Mouse (Mus musculus): ENCODE data around the gene Ubl4a. TPM values are rescaled to one million over a fixed set of nuclear protein-coding genes. Genes with fewer than 3 reads are reported as not detected.

The Ubl4a gene
- polyA plus RNA-seq, 1 experiment: 66.7 TPM

Other genes with a start within 250 kb of the Ubl4a start
- gene Opn1mw, start 245.8 kb downstream of the Ubl4a start, polyA plus RNA-seq (2012; rRNA removed): not detected in 2 replicates
- gene Mecp2, start 237.9 kb downstream of the Ubl4a start, polyA plus RNA-seq (2012; rRNA removed): 12.8 and 17.1 TPM in 2 replicates
- gene Tex28, start 205.4 kb downstream of the Ubl4a start, polyA plus RNA-seq (2012; rRNA removed): not detected in 2 replicates
- gene Tktl1, start 196.0 kb downstream of the Ubl4a start, polyA plus RNA-seq (2012; rRNA removed): 0.03 and 0.04 TPM in 2 replicates
- 5,313 and 5,579 TPM in 2 replicates for gene Flna, start 123.4 kb downstream of the Ubl4a start, polyA plus RNA-seq (2012; rRNA removed)
- gene Emd, start 118.5 kb downstream of the Ubl4a start, polyA plus RNA-seq (2012; rRNA removed): 92.6 and 98.0 TPM in 2 replicates
- gene Rpl10, start 102.4 kb downstream of the Ubl4a start, polyA plus RNA-seq (2012; rRNA removed): 2,380 and 2,941 TPM in 2 replicates
- 106 and 145 TPM in 2 replicates for gene Taz, start 91.3 kb downstream of the Ubl4a start, polyA plus RNA-seq (2012; rRNA removed)
- 36.1 and 44.7 TPM in 2 replicates for gene Dnase1l1, start 90.9 kb downstream of the Ubl4a start, polyA plus RNA-seq (2012; rRNA removed)
- 213 and 234 TPM in 2 replicates for gene Atp6ap1, start 76.1 kb downstream of the Ubl4a start, polyA plus RNA-seq (2012; rRNA removed)
- 251 and 365 TPM in 2 replicates for gene Gdi1, start 68.2 kb downstream of the Ubl4a start, polyA plus RNA-seq (2012; rRNA removed)
- gene Fam50a, start 60.2 kb downstream of the Ubl4a start, polyA plus RNA-seq (2012; rRNA removed): 52.5 and 63.5 TPM in 2 replicates
- 16.4 and 17.9 TPM in 2 replicates for gene Plxna3, start 44.2 kb downstream of the Ubl4a start, polyA plus RNA-seq (2012; rRNA removed)
- gene Lage3, start 19.6 kb downstream of the Ubl4a start, polyA plus RNA-seq (2012; rRNA removed): 67.1 and 87.5 TPM in 2 replicates
- gene Slc10a3, start 131 bp upstream of the Ubl4a start, polyA plus RNA-seq (2012; rRNA removed): 14.1 and 18.0 TPM in 2 replicates
- gene Fam3a, start 20.1 kb upstream of the Ubl4a start, polyA plus RNA-seq (2012; rRNA removed): 38.3 and 40.6 TPM in 2 replicates
- 25.0 and 26.3 TPM in 2 replicates for gene Ikbkg, start 20.1 kb upstream of the Ubl4a start, polyA plus RNA-seq (2012; rRNA removed)
- gene G6pdx, start 56.0 kb upstream of the Ubl4a start, polyA plus RNA-seq (2012; rRNA removed): 95.5 and 113 TPM in 2 replicates
- gene Gm6880, start 108.2 kb upstream of the Ubl4a start, polyA plus RNA-seq (2012; rRNA removed): not detected in 2 replicates
- not detected in 2 replicates for gene Olfr1326-ps1, start 201.7 kb upstream of the Ubl4a start, polyA plus RNA-seq (2012; rRNA removed)
- gene Olfr1325, start 219.5 kb upstream of the Ubl4a start, polyA plus RNA-seq (2012; rRNA removed): not detected in 2 replicates

Data from urinary bladder, adult 2 months (tissue).